Mouse (Mus musculus): ENCODE measurements at regions not wholly inside any gene's neighbourhood (a gene's known extent, or its start where the extent isn't known, plus 50 kb on each side); places are given as distances from the start of the nearest gene placed in this dataset.

GRCm38 (mm10) chr7:124681212-124681611, 698.5 kb downstream of the Hs3st4 start:
- H3K4me1 ChIP-seq (replicated peaks; ENCODE audit: low read depth, low read length) = no peaks in the 10 kb centered on the region
- no peak overlapping the region for H3K4me3 ChIP-seq (replicated peaks; ENCODE audit: low read length)
- H3K36me3 ChIP-seq (ENCODE audit: insufficient read depth, low read length) = no peaks in the 10 kb centered on the region
- H3K27me3 ChIP-seq (ENCODE audit: insufficient read depth, low read length) = no peaks in the 10 kb centered on the region
- no peaks in the 10 kb centered on the region for H3K9me3 ChIP-seq (ENCODE audit: low read length)
- TF ChIP-seq NANOG (IDR thresholded peaks at IDR 0.05; ENCODE audit: borderline replicate concordance, low read length) (no peak), POU5F1 (IDR thresholded peaks at IDR 0.05; ENCODE audit: borderline replicate concordance, low read length) (no peak), CTCF (conservative IDR thresholded peaks at IDR 0.05; ENCODE audit: low read length) (no peak)

GRCm38 (mm10) chr7:124681820-124682219, 699.2 kb downstream of the Hs3st4 start:
- Histone ChIP-seq H3K27me3 (ENCODE audit: insufficient read depth, low read length) (no peaks in the 10 kb centered on the region), H3K4me3 (replicated peaks; ENCODE audit: low read length) (no peak overlapping the region), H3K4me1 (replicated peaks; ENCODE audit: low read depth, low read length) (no peaks in the 10 kb centered on the region), H3K9me3 (ENCODE audit: low read length) (no peaks in the 10 kb centered on the region), H3K36me3 (ENCODE audit: insufficient read depth, low read length) (no peaks in the 10 kb centered on the region)
- TF ChIP-seq CTCF (conservative IDR thresholded peaks at IDR 0.05; ENCODE audit: low read length) (no peak), NANOG (IDR thresholded peaks at IDR 0.05; ENCODE audit: borderline replicate concordance, low read length) (no peak), POU5F1 (IDR thresholded peaks at IDR 0.05; ENCODE audit: borderline replicate concordance, low read length) (no peak)

GRCm38 (mm10) chr7:124685424-124685823, 702.8 kb downstream of the Hs3st4 start:
- no peaks in the 10 kb centered on the region for H3K4me1 ChIP-seq (replicated peaks; ENCODE audit: low read depth, low read length)
- TF ChIP-seq POU5F1 (IDR thresholded peaks at IDR 0.05; ENCODE audit: borderline replicate concordance, low read length) (no peak), NANOG (IDR thresholded peaks at IDR 0.05; ENCODE audit: borderline replicate concordance, low read length) (no peak), CTCF (conservative IDR thresholded peaks at IDR 0.05; ENCODE audit: low read length) (no peak)
- no peak overlapping the region for H3K4me3 ChIP-seq (replicated peaks; ENCODE audit: low read length)
- no peaks in the 10 kb centered on the region for H3K9me3 ChIP-seq (ENCODE audit: low read length)
- H3K27me3 ChIP-seq (ENCODE audit: insufficient read depth, low read length) = no peaks in the 10 kb centered on the region
- H3K36me3 ChIP-seq (ENCODE audit: insufficient read depth, low read length) = no peaks in the 10 kb centered on the region

- TF ChIP-seq NANOG (IDR thresholded peaks at IDR 0.05; ENCODE audit: borderline replicate concordance, low read length) (peak; percentile 86), CTCF (conservative IDR thresholded peaks at IDR 0.05; ENCODE audit: low read length) (no peak), POU5F1 (IDR thresholded peaks at IDR 0.05; ENCODE audit: borderline replicate concordance, low read length) (peak; percentile 29; the same call in 1 of the 2 replicates)
- H3K36me3 ChIP-seq (ENCODE audit: insufficient read depth, low read length) = no peaks in the 10 kb centered on the region
- peaks cover 10% of the 10 kb centered on the region; the same call in 1 of the 2 replicates for H3K27me3 ChIP-seq (ENCODE audit: insufficient read depth, low read length)
- peaks cover 26% of the 10 kb centered on the region for H3K4me1 ChIP-seq (replicated peaks; ENCODE audit: low read depth, low read length)
- no peaks in the 10 kb centered on the region for H3K9me3 ChIP-seq (ENCODE audit: low read length)
- no peak overlapping the region for H3K4me3 ChIP-seq (replicated peaks; ENCODE audit: low read length)
Measured at GRCm38 (mm10) chr7:124704163-124704824, 721.6 kb downstream of the Hs3st4 start.

GRCm38 (mm10) chr7:124707143-124707542, 724.5 kb downstream of the Hs3st4 start:
- Histone ChIP-seq H3K4me3 (replicated peaks; ENCODE audit: low read length) (no peak overlapping the region), H3K9me3 (ENCODE audit: low read length) (no peaks in the 10 kb centered on the region), H3K27me3 (ENCODE audit: insufficient read depth, low read length) (peaks cover 10% of the 10 kb centered on the region; the same call in 1 of the 2 replicates), H3K4me1 (replicated peaks; ENCODE audit: low read depth, low read length) (peaks cover 20% of the 10 kb centered on the region), H3K36me3 (ENCODE audit: insufficient read depth, low read length) (no peaks in the 10 kb centered on the region)
- no peak for TF ChIP-seq NANOG (IDR thresholded peaks at IDR 0.05; ENCODE audit: borderline replicate concordance, low read length)
- TF ChIP-seq POU5F1 (IDR thresholded peaks at IDR 0.05; ENCODE audit: borderline replicate concordance, low read length) = no peak
- no peak for TF ChIP-seq CTCF (conservative IDR thresholded peaks at IDR 0.05; ENCODE audit: low read length)

GRCm38 (mm10) chr7:124708771-124709485, 726.3 kb downstream of the Hs3st4 start:
- Histone ChIP-seq H3K9me3 (ENCODE audit: low read length) (no peaks in the 10 kb centered on the region), H3K27me3 (ENCODE audit: insufficient read depth, low read length) (peaks cover 10% of the 10 kb centered on the region; the same call in 1 of the 2 replicates), H3K4me3 (replicated peaks; ENCODE audit: low read length) (no peak overlapping the region), H3K4me1 (replicated peaks; ENCODE audit: low read depth, low read length) (peaks cover 14% of the 10 kb centered on the region), H3K36me3 (ENCODE audit: insufficient read depth, low read length) (no peaks in the 10 kb centered on the region)
- no peak for TF ChIP-seq POU5F1 (IDR thresholded peaks at IDR 0.05; ENCODE audit: borderline replicate concordance, low read length)
- TF ChIP-seq NANOG (IDR thresholded peaks at IDR 0.05; ENCODE audit: borderline replicate concordance, low read length) = no peak
- no peak for TF ChIP-seq CTCF (conservative IDR thresholded peaks at IDR 0.05; ENCODE audit: low read length)

GRCm38 (mm10) chr7:124720927-124721326, 723.5 kb upstream of the Kdm8 start:
- H3K36me3 ChIP-seq (ENCODE audit: insufficient read depth, low read length) = no peaks in the 10 kb centered on the region
- peak; percentile 98 for TF ChIP-seq NANOG (IDR thresholded peaks at IDR 0.05; ENCODE audit: borderline replicate concordance, low read length)
- TF ChIP-seq CTCF (conservative IDR thresholded peaks at IDR 0.05; ENCODE audit: low read length) = no peak
- TF ChIP-seq POU5F1 (IDR thresholded peaks at IDR 0.05; ENCODE audit: borderline replicate concordance, low read length) = 0 out of 2 replicates have a peak, but pooled peaks have one; percentile 7
- no peaks in the 10 kb centered on the region for H3K27me3 ChIP-seq (ENCODE audit: insufficient read depth, low read length)
- peaks cover 35% of the 10 kb centered on the region for H3K4me1 ChIP-seq (replicated peaks; ENCODE audit: low read depth, low read length)
- no peak overlapping the region for H3K4me3 ChIP-seq (replicated peaks; ENCODE audit: low read length)
- no peaks in the 10 kb centered on the region; the same call in 1 of the 2 replicates for H3K9me3 ChIP-seq (ENCODE audit: low read length)

- no peak for TF ChIP-seq CTCF (conservative IDR thresholded peaks at IDR 0.05; ENCODE audit: low read length)
- no peak for TF ChIP-seq NANOG (IDR thresholded peaks at IDR 0.05; ENCODE audit: borderline replicate concordance, low read length)
- TF ChIP-seq POU5F1 (IDR thresholded peaks at IDR 0.05; ENCODE audit: borderline replicate concordance, low read length) = no peak
Measured at GRCm38 (mm10) chr7:124742086-124742485, 702.4 kb upstream of the Kdm8 start.

More at GRCm38 (mm10) chr7:124742086-124742485, 702.4 kb upstream of the Kdm8 start:
- Histone ChIP-seq H3K9me3 (ENCODE audit: low read length) (no peaks in the 10 kb centered on the region), H3K4me3 (replicated peaks; ENCODE audit: low read length) (no peak overlapping the region), H3K4me1 (replicated peaks; ENCODE audit: low read depth, low read length) (no peaks in the 10 kb centered on the region), H3K27me3 (ENCODE audit: insufficient read depth, low read length) (no peaks in the 10 kb centered on the region), H3K36me3 (ENCODE audit: insufficient read depth, low read length) (no peaks in the 10 kb centered on the region)
